Mouse (Mus musculus): ENCODE data around the gene Wwtr1.

Wwtr1 gene

GRCm38 (mm10) chr3:57448445-57448844, 127.3 kb downstream of the Wwtr1 start:
- peak; percentile 50 to 68 for DNase-seq (ENCODE audit: low spot score in 2 of 2)

- no peak for DNase-seq (ENCODE audit: low spot score in 2 of 2)
Observed at GRCm38 (mm10) chr3:57447889-57448288, 127.8 kb downstream of the Wwtr1 start.

GRCm38 (mm10) chr3:57445706-57446105, 130.0 kb downstream of the Wwtr1 start:
- no peak for DNase-seq (ENCODE audit: low spot score in 2 of 2)

- no peak for DNase-seq (ENCODE audit: low spot score in 2 of 2)
Observed at GRCm38 (mm10) chr3:57440956-57441355, 134.8 kb downstream of the Wwtr1 start.

- DNase-seq (ENCODE audit: low spot score in 2 of 2), result no peak
Observed at GRCm38 (mm10) chr3:57435364-57435763, 140.3 kb downstream of the Wwtr1 start.

GRCm38 (mm10) chr3:57431706-57432105, 144.0 kb downstream of the Wwtr1 start:
- DNase-seq (ENCODE audit: low spot score in 2 of 2), result no peak

GRCm38 (mm10) chr3:57429486-57429885, 146.2 kb downstream of the Wwtr1 start:
- DNase-seq (ENCODE audit: low spot score in 2 of 2), result no peak

GRCm38 (mm10) chr3:57428682-57429464, 146.8 kb downstream of the Wwtr1 start:
- no peak for DNase-seq (ENCODE audit: low spot score in 2 of 2)

GRCm38 (mm10) chr3:57426351-57426750, 149.4 kb downstream of the Wwtr1 start:
- DNase-seq (ENCODE audit: low spot score in 2 of 2), result no peak

GRCm38 (mm10) chr3:57425089-57425730, 150.5 kb downstream of the Wwtr1 start, which contains the start of gene Tm4sf4:
Gene Tm4sf4, plus strand, starts transcription at chr3:57425314.
- no peak for DNase-seq (ENCODE audit: low spot score in 2 of 2)

- DNase-seq (ENCODE audit: low spot score in 2 of 2), result no peak
Observed at GRCm38 (mm10) chr3:57420660-57421059, 155.1 kb downstream of the Wwtr1 start.

GRCm38 (mm10) chr3:57420233-57420632, 155.5 kb downstream of the Wwtr1 start:
- no peak for DNase-seq (ENCODE audit: low spot score in 2 of 2)

GRCm38 (mm10) chr3:57411535-57411934, 164.2 kb downstream of the Wwtr1 start:
- no peak for DNase-seq (ENCODE audit: low spot score in 2 of 2)
